Mouse (Mus musculus) Muller cell, postnatal 12 days (primary cell): Measurements from ENCODE around the gene Gm26661.
A peak's percentile ranks its signal among the peaks of the same experiment; 100 is the strongest.

Experiments used
- DNase-seq: peaks from one replicate; pipeline ENCODE4 v3.0.0-alpha.2; 2015; ENCODE audit errors: inconsistent ontology term

The Gm26661 gene

DNA sequence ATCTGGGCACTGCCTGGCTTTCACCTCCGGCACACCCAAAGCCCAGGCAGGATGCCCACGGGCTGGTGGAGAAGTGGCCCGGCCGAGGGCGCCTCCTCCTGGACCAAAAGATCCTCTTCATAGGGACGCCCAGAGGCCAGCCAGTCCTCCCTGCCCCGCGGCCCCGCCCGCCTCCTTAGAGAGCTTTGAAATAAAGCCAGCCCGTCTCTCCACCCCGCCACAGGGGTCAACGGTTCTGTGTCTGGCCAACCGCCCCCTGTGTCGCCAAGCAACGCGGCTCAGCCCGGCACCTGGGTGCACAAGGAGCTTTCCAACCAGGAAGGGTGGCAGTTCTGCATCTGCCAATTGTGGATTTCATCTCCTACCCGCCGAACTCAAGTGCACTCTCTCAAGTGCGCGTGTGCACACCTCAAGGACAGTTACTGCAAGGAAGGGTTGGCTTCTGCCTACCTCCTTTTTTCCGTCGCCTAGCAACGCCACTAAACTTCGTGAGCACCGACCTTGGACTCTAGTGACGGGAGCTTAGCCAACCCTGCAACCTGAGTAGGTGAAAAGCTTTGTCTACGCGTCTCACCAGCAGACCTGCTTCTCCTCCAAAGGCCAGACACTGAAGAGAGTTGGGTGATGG is at the start of gene Gm26661:
Gene Gm26661, plus strand, starts transcription at position 56 of the 628 bp plus-strand sequence.
- peak; percentile 66 for DNase-seq

DNA sequence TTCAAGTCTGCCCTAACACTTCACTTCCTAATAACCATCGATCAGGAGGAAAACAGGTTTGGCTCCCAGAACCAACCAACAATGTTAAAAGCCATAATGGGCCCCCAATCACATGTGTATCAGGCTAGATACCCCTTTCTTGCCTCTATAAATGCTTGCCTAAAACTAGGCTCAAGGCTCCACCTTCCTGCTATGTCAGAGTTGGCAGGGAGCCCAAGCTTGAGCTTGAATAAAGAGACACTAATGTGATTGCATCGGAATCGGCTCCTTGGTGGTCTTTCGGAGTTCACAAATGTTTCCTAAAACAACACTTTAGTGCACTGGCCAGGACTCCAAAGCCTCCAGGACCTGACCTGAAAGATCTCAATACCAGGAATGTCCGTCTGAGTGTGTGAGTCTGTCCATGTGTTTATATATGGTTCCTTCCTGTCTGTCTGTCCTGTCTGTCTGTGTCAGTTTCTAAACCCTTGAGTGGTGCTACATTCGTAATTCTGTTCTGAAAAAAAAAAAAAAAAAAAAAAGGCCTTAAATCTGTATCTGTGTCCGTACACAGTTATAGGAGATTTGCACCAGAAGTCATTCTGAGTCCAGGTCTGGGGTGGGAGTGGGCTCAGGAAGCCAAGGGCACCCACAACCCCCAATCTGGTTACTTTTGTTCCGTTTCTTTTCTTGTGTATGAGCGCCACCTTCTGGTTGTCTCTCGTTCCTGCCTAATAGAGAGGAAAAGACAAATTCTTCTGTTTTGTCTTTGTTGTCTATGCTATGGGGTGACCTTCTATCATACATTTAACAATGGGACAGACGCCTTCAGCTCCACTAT is 42.2 kb upstream of the Gm26661 start:
- DNase-seq: peak; percentile 49

DNA sequence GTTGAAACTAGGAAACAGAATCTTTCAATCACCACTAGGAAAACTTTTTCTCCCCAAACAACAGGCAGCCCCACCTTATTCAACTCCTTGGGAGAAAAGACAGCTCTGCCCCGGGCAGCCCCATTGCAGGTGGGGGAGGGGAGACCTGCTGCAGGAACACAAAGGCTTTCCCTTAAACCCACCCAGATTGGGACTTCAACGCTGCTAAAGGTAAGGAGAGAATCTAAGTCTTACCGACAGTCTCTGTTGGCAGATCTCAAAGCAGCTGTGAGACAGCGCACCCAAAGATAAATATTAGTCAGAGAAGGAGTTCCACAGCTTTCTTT is 41.7 kb upstream of the Gm26661 start:
- DNase-seq: no peak

DNA sequence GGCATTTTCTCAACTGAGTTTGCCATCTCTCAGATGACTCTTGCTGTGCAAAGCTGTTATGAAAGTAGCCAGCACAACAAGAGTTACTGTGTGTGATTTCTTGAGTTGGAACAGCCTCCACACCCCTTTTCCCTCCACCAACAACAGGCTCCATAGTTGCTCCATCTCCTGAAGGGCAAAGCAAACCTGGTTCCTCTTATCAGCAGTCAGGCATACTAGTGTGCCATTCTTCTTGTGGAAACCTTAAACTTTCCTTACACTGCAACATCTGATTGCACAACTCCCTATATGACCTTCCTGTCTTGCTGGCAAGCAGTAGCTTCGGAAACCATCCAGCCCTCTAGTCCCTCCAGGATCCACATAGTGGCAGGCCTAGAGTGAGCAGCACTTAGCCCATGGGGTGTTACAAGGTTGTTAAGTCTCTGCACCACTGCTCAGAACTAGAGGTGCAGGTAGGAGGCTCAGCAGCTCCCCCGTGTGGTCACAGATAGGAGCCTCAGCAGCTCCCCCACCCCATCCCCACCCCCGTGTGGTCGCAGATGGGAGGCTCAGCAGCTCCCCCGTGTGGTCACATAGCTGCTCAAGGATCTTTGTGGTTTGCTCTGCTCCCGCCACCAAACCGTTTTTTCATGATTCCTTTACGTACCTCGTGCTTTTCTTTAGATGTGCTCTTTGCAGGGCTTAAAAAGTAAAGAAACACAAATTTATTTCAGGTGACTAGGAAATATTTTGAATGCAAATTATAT is 25.6 kb upstream of the Gm26661 start:
- peak; percentile 71 for DNase-seq

DNA sequence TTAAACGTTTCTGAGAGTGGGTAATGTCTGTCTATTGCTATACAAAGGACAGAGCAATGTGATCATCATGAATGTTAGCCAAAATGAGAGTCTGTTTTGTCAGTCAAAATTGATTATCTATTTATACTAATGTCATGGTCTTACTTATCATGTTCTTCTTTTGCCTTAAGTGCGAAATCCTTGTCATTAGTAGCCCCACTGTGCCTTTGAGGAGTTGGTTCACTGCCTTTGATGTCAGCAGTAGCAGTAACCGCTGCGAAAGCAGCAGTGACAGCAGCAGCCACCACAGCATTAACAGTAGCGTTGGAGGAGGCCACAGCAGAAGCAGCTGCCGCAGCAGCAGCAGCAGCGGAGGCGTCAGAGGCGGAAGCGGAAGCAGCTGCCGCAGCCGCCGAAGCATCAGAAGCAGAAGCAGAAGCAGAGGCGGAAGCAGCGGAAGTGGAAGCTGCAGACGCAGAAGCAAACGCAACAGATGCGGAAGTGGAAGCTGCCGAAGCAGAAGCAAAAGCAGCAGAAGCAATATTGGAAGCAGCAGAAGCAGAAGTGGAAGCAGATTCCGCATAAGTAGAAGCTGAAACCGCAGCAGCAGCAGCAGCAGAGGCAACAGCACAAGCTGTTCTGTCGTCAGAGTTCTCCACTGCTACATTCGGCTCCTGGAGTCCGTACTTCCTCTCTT is 17.5 kb upstream of the Gm26661 start:
- peak; percentile 26 for DNase-seq

DNA sequence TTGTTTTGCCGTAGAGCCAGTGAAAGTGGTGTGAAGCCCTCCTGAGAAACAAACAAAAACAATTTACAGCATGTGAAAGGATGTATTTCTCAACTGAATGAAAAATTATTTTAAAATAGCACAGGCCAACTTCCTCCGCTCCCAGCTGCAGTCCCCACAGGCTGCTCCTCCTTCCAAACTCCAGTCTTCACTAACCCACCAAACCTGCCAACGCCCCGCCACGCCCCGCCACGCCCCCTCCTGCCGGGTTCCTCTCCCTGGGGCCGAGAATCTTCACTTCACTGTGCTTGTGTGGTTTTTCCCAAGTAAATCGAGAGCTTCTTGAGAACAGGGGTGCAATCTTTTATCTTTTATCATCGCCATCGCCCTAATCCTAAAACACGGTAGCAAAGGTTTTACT is 5.3 kb upstream of the Gm26661 start:
- DNase-seq: no peak

DNA sequence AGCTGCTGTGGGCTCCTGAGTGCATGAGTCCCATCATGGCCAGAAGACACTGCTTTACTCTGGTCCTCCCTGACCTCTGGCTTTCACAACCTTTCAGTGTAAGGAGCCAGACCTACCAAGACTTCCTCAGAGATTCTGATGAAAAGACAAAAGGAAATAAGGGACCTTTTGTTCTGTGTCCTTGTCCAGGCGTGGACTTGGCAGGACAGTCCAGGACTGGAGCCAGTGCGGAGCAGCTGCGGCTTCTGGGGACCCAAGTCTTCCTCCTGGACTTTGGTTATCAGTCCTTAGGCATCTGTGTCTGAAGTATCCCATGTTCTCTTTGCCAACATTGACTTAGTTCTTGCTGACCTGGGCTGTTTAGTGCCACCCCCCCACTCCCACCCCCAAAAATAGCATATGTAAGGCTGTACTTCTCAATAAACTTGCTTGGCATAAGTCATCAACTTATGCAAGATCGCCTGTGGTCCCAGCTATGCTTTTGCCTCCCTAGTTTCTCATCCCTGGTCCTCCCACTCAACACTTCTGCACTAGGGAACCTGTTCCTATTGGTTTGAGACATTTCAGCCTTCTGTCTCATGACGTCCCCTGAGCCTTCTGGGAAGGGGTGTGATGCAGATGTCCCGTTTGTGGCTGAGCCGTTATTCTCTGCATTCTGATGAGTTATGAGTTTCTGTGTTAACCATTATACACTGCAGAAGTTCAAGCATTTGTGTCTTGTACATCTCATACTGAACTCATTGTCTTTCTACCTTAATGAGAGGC is 1.9 kb upstream of the Gm26661 start:
- no peak for DNase-seq

DNA sequence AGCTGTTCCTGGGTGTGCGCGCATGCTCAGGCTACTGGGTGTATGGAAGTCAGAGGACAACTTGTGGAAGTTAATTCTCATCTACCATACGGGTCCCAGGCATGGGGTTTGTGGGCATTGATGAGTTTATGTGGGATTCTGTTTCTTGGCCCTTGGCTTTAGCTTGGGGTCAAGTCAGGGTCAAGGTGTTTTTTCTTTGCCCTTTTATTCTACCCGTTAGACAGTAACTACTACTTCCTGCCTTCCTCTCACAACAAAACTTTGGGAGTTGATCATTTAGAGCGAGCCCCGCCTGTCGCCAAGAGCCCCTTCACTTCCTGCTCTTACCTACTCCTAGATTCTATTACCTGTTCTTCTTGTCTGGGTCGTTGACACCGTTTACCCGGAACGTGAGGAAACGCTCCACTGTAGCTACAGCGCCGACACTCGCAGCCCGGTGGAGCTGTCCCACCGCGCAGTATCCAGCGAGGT is 291 bp upstream of the Gm26661 start:
- no peak for DNase-seq

DNA sequence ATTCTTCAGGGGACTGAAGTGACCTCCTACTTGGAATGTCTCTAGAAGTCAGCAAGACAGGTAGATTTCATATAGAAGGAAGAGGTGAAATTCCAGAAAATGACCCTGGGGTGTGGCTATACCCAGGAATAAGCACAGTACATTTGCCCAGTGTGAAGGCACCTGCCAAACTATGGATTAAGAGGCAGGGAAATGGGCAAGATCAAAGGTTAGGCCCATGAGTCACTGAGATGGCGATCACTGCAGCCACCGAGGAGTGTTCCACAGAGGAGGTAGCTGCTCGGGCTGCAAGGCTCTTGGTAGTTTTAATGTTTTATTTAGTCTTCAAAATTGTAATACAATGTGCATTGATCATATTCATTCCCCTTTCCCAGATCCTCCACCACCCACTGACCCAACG is 4.6 kb downstream of the Gm26661 start:
- no peak for DNase-seq

DNA sequence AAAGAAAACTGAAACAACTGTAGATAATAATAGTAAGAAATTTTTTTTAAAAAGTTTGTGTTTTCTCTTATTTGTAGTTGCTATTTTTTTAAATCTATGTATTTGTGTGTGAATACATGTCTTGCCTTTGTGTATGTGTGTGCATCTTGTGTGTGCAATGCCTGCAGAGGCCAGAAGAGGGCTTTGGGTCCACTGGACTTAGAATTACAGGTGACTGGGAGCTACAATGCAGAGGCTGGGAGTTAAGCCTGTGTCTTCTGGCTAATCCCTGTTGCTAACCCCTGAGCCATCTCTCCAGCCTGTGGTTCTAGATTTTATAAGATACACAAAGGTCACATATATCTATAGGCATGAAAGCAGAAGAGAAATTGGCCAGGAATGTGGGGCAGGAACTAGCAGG is 9.2 kb downstream of the Gm26661 start:
- DNase-seq: no peak

DNA sequence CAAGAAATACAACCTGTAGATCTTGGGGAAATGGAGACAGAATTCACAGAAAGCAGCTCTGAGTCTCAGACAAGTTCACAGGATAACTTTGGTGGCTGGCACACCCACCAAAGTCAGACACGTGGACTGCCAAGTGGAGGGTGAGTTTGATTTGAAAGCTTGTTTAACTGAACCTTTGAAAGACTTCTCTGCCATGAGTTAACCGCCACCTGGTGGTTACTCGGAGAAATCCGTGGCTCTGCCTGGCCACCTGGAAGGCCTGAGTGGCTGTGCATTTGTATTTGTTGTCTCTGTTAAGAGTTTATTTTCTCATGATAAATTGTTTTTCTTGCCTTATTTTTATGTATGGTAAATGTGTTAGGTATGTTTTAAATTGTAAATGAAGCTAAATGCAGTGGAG is 10.4 kb downstream of the Gm26661 start:
- DNase-seq: no peak

DNA sequence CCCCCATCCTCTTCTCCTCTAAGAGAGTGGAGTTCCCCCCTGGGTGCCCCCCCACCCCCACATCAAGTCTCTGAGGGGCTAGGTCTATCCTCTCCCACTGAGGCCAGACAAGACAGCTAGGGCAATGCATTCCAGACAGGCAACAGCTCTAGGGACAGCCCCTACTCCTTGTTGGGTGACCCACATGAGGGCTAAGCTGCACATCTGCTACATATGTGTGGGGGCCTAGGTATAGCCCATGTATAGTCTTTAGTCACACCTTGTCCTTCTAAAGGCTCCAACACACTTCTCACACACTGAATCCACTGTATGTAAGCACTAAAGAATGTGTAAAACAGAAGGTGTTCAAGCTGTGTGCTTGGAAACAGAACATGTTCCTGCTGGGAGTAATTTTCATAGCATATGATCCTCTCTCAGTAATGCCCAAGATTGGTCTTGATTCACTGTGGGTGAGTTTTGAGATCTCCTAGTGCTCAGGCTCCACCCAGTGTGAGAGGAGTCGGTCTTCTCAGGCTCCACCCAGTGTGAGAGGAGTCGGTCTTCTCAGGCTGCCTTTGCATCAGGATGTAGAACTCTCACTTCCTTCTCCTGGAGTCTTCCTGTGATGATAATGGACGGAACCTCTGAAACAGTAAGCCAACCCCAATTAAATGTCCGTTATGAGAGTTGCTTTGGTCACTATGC is 12.6 kb downstream of the Gm26661 start:
- DNase-seq: no peak

DNA sequence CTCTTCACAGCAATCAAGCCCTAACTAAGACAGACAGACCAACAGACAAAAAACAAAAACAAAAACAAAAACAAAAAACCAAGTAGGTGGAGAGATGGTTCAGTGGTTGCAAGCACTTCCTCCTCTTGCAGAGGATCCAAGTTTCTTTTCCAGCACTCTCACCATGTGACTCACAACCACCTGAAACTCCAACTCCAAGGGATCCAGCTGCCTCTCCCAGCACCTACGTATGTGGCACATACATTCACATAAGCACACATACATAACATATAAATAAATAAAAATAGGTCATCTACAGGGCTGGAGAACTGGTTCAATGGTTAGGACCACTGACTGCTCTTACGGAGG is 13.1 kb downstream of the Gm26661 start:
- no peak for DNase-seq

DNA sequence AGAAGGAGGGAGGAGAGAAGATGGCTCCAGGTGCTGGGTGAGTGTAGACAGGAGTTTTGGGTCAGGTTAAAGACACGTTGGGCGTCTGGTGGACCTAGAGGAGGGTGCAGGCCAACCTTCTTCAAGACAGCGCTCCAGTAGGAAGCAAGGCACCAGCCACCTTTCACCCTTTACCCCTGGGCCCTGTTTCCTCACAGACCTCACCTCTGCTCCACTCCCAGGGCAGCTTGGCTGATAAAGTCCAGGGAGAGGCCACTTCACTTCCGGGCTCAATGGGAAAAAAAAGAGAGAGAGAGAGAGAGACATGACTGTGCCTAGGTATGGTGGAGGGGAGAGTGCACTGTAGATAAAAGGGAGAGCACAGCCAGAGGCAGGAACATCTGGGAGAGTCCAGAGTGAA is 16.3 kb downstream of the Gm26661 start:
- DNase-seq: no peak

DNA sequence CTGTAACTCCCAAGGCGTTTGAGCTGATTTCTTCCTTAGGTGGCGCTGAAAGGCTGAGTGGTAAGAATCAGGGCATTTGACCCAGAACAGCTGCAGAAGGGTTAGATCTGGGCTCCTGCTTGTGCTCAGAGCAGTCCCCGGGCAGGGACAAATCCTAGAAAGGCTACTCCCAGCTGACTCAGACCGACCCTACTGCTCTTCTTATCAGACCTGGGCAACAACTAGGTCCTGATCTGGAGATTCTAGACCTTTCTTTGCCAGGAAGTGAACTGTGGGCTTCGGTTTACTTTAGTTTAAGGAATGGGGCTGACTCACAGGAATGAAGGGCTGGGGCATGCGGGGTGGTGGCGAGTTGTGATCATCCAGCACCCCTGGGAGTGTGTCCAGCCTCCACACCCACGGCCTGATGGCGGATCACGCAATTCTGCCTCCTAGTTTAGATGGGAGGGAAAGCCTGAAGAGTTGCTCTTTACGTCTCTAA is 17.2 kb downstream of the Gm26661 start:
- peak; percentile 61 for DNase-seq

DNA sequence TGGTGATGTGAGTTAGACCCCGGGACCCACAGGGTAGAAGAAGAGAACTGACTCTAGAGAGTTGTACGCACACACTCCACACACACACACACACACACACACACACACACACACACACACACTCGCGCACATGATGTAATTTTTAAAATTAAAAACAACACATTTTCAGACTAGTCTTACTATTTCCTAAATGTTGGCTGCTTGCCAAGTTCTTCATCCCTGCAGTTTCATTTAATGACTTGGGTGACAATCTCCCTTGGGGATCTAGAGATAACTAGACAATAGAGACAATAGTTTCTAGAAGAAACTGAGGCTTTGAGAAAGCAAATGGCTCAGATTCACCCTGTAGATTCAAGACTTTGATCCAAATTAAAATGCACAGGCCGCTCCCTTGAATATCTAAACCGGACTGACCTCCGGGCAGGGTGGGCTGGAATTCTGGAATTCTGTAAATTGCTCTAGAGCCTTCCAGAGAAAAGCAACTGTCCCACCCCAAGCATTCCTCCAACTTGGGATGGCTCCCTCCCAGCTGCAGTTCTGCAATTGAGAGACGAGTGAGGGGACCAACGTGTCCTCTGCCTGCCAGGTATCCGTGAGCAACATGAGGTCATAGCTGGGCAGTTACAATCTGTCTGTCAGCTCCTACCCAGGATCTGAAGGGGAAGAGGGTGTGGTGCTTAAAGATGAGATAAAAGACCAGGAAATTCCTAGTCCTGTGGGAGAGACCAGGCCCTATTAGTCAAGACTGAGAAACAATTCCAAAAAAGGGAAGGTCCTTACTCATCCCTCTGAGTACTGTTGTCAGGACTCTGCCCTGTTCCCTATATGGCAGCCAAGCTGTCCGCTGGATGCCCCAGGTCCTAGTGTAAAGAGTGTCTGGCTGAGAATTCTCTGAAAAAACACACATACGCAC is 17.9 kb downstream of the Gm26661 start:
- peak; percentile 51 for DNase-seq

DNA sequence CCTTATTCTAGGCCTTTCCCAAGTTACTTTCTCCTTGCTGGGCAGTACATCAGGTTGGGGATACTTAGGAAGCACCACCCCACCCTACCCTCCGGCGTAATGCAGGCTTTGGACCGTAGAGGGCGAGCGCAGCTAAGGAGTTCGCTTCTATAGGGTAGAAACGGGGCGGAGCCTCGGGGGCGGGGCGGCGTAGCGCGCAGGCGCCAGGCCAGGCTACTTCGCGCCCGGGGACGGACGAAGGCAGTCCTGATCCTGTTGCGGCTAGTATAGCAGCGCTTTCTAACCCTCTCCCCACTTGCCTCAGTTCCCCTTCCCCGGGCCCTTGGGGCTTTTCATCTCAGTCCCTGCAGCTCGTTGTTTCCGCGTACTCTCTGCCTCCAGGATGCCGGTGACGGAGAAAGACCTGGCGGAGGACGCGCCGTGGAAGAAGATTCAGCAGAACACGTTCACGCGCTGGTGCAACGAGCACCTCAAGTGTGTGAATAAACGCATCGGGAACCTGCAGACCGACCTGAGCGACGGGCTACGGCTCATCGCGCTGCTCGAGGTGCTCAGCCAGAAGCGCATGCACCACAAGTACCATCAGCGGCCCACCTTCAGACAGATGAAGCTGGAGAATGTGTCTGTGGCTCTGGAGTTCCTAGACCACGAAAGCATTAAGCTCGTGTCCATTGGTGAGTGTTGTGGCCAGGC is 26.5 kb downstream of the Gm26661 start, which contains the start of gene Flnb:
Gene Flnb, plus strand, starts transcription at position 188 of the 693 bp plus-strand sequence.
- DNase-seq: peak; percentile 96

DNA sequence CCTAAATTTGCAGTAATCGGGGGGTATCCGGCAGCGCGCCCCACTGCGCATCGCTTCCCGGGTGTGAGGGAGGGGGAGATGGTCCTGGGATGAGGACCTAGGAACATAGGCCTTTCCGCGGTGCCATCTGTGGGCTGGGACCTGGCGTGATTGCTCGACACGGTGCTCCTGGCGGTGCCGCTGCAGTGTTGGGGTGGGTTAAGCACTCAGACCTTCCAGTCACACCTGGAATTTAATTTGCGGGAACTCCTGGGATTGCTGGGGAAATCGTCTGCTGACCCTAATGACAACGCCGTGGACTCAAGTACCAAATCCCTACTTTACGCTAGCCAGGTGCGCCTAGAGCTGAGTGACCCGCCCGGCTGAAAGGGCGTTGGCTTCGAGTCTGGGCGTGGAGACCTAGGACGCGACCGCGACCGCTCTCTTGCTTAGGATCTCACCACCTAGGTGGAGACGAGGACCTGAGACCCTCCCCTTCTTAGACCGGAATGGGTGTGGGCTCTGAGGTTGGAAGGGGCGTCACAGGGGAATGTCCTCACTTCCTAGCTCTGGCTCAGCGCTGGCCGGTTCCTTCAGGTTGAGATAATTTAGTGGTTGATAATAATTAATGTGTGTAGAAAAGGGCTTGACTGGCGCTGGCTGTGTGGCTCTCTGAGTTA is 27.2 kb downstream of the Gm26661 start:
- DNase-seq: peak; percentile 41
